Mouse (Mus musculus): ENCODE measurements around the gene 1700067K01Rik.

GRCm38 (mm10) chr8:83974521-83974920 lies 26.8 kb upstream of the 1700067K01Rik start:
- TF ChIP-seq CTCF (IDR thresholded peaks at IDR 0.05; ENCODE audit: control insufficient read depth, insufficient read depth, insufficient read length), result no peak
- no peak for TF ChIP-seq MYOD1 (IDR thresholded peaks at IDR 0.05; ENCODE audit: control insufficient read depth, insufficient read length, low read depth)
- TF ChIP-seq CEBPB (IDR thresholded peaks at IDR 0.05; ENCODE audit: low read depth), result no peak
- no peak for TF ChIP-seq USF1 (IDR thresholded peaks at IDR 0.05; ENCODE audit: low read depth)
- TF ChIP-seq FOSL1 (IDR thresholded peaks at IDR 0.05; ENCODE audit: insufficient read depth, low read length, poor library complexity, severe bottlenecking), result no peak
- TF ChIP-seq MAX (IDR thresholded peaks at IDR 0.05), result no peak
- TF ChIP-seq MYOG (IDR thresholded peaks at IDR 0.05; ENCODE audit: control insufficient read depth, extremely low read depth, insufficient read length), result no peak
